Comparison of ENCODE assay signal across 8 mouse cellular contexts in genomic region chr11:109651566-109652024, GRCm38 (mm10). TPM values are rescaled to one million over a fixed set of nuclear protein-coding genes. Genes with fewer than 3 reads are reported as not detected.
DNase-seq lines count a peak whose midpoint lies in the region; ATAC-seq lines count a peak whose summit lies in the region.

No protein-coding gene starts in this region.

- H3K27me3 ChIP-seq in heart, embryonic 11.5 days (ENCODE audit: control insufficient read depth, insufficient read depth, low read length), result no peaks in the 10 kb centered on the region
- H3K27me3 ChIP-seq in kidney, embryonic 15.5 days, result no peaks in the 10 kb centered on the region

- H3K4me3 ChIP-seq in heart, embryonic 11.5 days (ENCODE audit: low read depth, low read length), result peak overlapping the region; percentile 74
- peak overlapping the region; percentile 80 for H3K4me3 ChIP-seq in kidney, embryonic 15.5 days (replicated peaks)

- H3K27ac ChIP-seq in heart, embryonic 11.5 days (ENCODE audit: low read depth, low read length), result peak overlapping the region; percentile 99
- peak overlapping the region; percentile 98 for H3K27ac ChIP-seq in kidney, embryonic 15.5 days

- peak overlapping the region; percentile 88 for H3K9ac ChIP-seq in heart, embryonic 11.5 days (ENCODE audit: low read depth, low read length)
- H3K9ac ChIP-seq in kidney, embryonic 15.5 days, result peak overlapping the region; percentile 91

- WGBS in heart, embryonic 11.5 days (ENCODE audit: insufficient replicate concordance), result under 1% methylated on average over 21 of the region's 21 CpGs
- WGBS in kidney, embryonic 15.5 days, result 0% methylated on average over 21 of the region's 21 CpGs

- peak overlapping the region; percentile 92 for H3K4me2 ChIP-seq in heart, embryonic 11.5 days
- H3K4me2 ChIP-seq in kidney, embryonic 15.5 days, result peak overlapping the region; percentile 72

- H3K36me3 ChIP-seq in heart, embryonic 11.5 days (ENCODE audit: control insufficient read depth, insufficient read depth, low read length), result peaks cover 5% of the 10 kb centered on the region
- H3K36me3 ChIP-seq in kidney, embryonic 15.5 days, result peaks cover 35% of the 10 kb centered on the region

- no peaks in the 10 kb centered on the region for H3K9me3 ChIP-seq in heart, embryonic 11.5 days (replicated peaks; ENCODE audit: control insufficient read depth, low read length)
- no peaks in the 10 kb centered on the region for H3K9me3 ChIP-seq in kidney, embryonic 15.5 days (replicated peaks)

- ATAC-seq in heart, embryonic 11.5 days (replicated peaks; ENCODE audit: insufficient number of reproducible peaks, low FRiP score, low TSS enrichment), result no peak
- ATAC-seq in kidney, embryonic 15.5 days (replicated peaks; ENCODE audit: low FRiP score), result peak; percentile 11

- H3K4me1 ChIP-seq in heart, embryonic 11.5 days (ENCODE audit: control insufficient read depth, insufficient read depth, low read length), result peaks cover 40% of the 10 kb centered on the region
- H3K4me1 ChIP-seq in kidney, embryonic 15.5 days, result peaks cover 40% of the 10 kb centered on the region

- DNase-seq in thymus, adult 18-20 months, result peak; percentile 18 to 30
- DNase-seq in thymus, postnatal 25 days, result no peak
- DNase-seq in cerebellum, postnatal 14 days, result peak; percentile 40 to 49
- DNase-seq in lung, postnatal 4 days, result peak; percentile 48 to 51
- DNase-seq in testis, postnatal 10 days (ENCODE audit: low spot score), result peak; percentile 60
- DNase-seq in layer of hippocampus, adult 18-20 months (ENCODE audit: low spot score in 2 of 2), result no peak

RNA-seq across cellular contexts. Expression of gene Prkar1a, which starts 2.4 kb away (rescaled TPM):
- polyA plus RNA-seq in heart, embryonic 11.5 days (2014; fragmentation: Nextera tagmentation; extraction: Ambion mirVana), result 435 and 522 TPM in 2 replicates
- 354 and 359 TPM in 2 replicates for polyA plus RNA-seq in kidney, embryonic 15.5 days (2015; fragmentation: Nextera tagmentation; extraction: Ambion mirVana)
- total RNA-seq in layer of hippocampus, adult 18-20 months (2021), result 100 to 1,000 TPM; 567 to 586 TPM

RNA-seq across cellular contexts. Expression of gene Wipi1, which starts 39.8 kb away (rescaled TPM):
- 23.6 and 27.1 TPM in 2 replicates for polyA plus RNA-seq in heart, embryonic 11.5 days (2014; fragmentation: Nextera tagmentation; extraction: Ambion mirVana)
- 35.0 and 35.5 TPM in 2 replicates for polyA plus RNA-seq in kidney, embryonic 15.5 days (2015; fragmentation: Nextera tagmentation; extraction: Ambion mirVana)
- 10 to 100 TPM; 21.1 to 21.6 TPM for total RNA-seq in layer of hippocampus, adult 18-20 months (2021)

Comparison
In these comparisons a context has a peak if more than half of its experiments do, and no peak if none do; other contexts are left out.
1. DNase-seq: peak in thymus, adult 18-20 months (2 of 2), cerebellum, postnatal 14 days (2 of 2), lung, postnatal 4 days (2 of 2) and testis, postnatal 10 days (single experiment); none in thymus, postnatal 25 days (single experiment) and layer of hippocampus, adult 18-20 months (0 of 2).